Mouse (Mus musculus) heart, embryonic 15.5 days (tissue): ENCODE measurements around the gene Smad1. TPM values are rescaled to one million over a fixed set of nuclear protein-coding genes. Genes with fewer than 3 reads are reported as not detected.

ENCODE experiments used
- ATAC-seq: fragments of 200-750 bp; cut with Nextera tagmentation; replicated peaks from 2 replicates; pipeline ENCODE4 v1.8.0; 2017; ENCODE audit warnings: low read depth, moderate TSS enrichment; ENCODE audit not compliant: insufficient number of reproducible peaks, insufficient read depth, low FRiP score
- H3K27ac ChIP-seq: fragments of 300-500 bp; sonication (generic); 2 replicates; pipeline ENCODE4 v1.5.1; 2015; ENCODE audit warnings: mild to moderate bottlenecking, inconsistent platforms
- H3K27me3 ChIP-seq: fragments of 300-500 bp; sonication (generic); 2 replicates; pipeline ENCODE4 v1.6.1; 2015; ENCODE audit warnings: inconsistent platforms
- H3K36me3 ChIP-seq: fragments of 300-500 bp; sonication (generic); 2 replicates; pipeline ENCODE4 v1.6.1; 2015; ENCODE audit warnings: mild to moderate bottlenecking, inconsistent platforms
- H3K4me1 ChIP-seq: fragments of 300-500 bp; sonication (generic); replicated peaks from 2 replicates; pipeline ENCODE4 v1.6.1; 2015; ENCODE audit warnings: inconsistent platforms
- H3K4me2 ChIP-seq: fragments of 300-500 bp; sonication (generic); 2 replicates; pipeline ENCODE4 v1.6.1; 2015; ENCODE audit warnings: inconsistent platforms, mild to moderate bottlenecking, moderate library complexity
- H3K4me3 ChIP-seq: fragments of 300-500 bp; sonication (generic); 2 replicates; pipeline ENCODE4 v1.5.1; 2015; ENCODE audit warnings: mild to moderate bottlenecking, inconsistent platforms
- H3K9ac ChIP-seq: fragments of 300-500 bp; sonication (generic); 2 replicates; pipeline ENCODE4 v1.6.1; 2015; ENCODE audit warnings: mild to moderate bottlenecking, inconsistent platforms
- H3K9me3 ChIP-seq: fragments of 300-500 bp; sonication (generic); replicated peaks from 2 replicates; pipeline ENCODE4 v1.6.1; 2016; ENCODE audit warnings: inconsistent platforms
- WGBS: fragments of 180-500 bp; shearing (Covaris S2); methylation state at CpG from one replicate; pipeline ENCODE4 v1.1.7; 2015; ENCODE audit warnings: mixed read lengths; 5-methylcytosine and 5-hydroxymethylcytosine counted together
- polyA plus RNA-seq: library from polyadenylated mRNA; unstranded; fragments of >200 nt; fragmentation: Nextera tagmentation; extraction: Ambion mirVana; gene quantifications from 2 replicates; pipeline ENCODE4 v1.2.1, GENCODE M21; 2015

Smad1 gene
- polyA plus RNA-seq, 1 experiment from 2014 or later, result 17.9 TPM

DNA sequence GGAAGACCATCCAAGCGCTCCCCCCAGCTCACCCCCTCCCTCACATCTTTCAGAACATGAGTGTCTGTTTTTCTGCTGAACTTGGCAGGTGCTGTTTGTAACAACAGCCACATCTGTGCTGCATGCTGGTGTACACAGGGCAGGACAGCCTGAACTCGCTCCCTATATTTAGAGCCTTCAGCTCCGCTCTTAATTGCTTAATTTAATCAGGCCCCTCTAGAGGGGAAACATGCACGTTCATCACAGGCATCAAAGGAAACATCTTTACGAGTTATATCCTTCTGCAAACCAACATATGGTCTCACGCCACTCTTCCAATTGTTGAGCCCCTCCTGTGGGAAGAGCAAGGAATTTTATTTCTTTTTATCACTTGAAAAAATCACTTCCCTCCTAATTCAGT is 17.5 kb downstream of the Smad1 start:
- Histone ChIP-seq H3K36me3 (no peaks in the 10 kb centered on the region; the same call in 1 of the 2 replicates), H3K9ac (no peak overlapping the region), H3K9me3 (no peaks in the 10 kb centered on the region), H3K4me3 (no peak overlapping the region), H3K27ac (peak overlapping the region; percentile 26; the same call in 1 of the 2 replicates), H3K4me2 (no peak overlapping the region), H3K4me1 (peaks cover 50% of the 10 kb centered on the region), H3K27me3 (no peaks in the 10 kb centered on the region)
- 52% methylated on average over 6 of the region's 6 CpGs for WGBS
- 0 out of 2 replicates have a peak, but pooled peaks have one; percentile 24 for ATAC-seq

DNA sequence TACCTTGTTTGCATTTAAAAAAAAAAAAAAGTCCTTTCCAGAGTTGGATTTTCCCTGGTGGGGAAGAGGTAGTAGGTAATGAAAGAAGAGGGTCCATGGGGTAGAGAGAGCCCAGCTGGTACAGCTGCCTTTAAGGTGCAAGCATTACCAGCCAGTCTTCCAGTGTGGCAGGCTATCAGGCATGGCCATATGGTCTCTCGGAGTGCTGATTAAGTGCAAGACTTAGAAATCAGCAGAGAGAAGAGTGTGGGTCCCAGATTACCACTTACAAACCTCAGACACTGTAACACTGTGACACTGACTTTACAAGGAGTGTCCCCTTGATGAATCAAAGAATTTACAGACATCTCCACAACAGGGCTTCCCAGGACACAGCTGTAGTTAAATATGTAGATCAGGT is 18.9 kb downstream of the Smad1 start:
- Histone ChIP-seq H3K27me3 (no peaks in the 10 kb centered on the region), H3K36me3 (no peaks in the 10 kb centered on the region), H3K4me1 (peaks cover 53% of the 10 kb centered on the region), H3K4me3 (no peak overlapping the region), H3K9ac (no peak overlapping the region), H3K27ac (no peak overlapping the region), H3K4me2 (no peak overlapping the region), H3K9me3 (no peaks in the 10 kb centered on the region)
- 43% methylated on average over 1 of the region's 1 CpGs for WGBS
- ATAC-seq, result no peak

DNA sequence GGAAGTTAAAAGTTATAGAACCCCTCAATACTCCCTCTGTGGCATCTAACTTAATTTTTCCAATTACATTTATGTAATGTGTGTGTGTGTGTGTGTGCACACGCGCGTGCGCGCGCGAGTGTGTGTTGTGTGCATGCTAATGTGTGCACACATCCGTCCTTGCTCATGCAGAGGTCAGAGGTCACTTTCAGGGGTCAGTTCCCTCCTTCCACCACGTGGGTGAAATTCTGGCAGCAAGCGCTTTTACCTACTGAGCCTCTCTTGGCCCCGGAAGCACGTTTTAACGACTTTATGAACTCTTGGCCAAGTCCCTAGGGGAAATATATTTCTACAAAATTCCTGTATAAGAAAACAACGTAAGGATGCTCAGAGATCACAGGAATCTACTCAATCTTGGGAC is 19.3 kb downstream of the Smad1 start:
- Histone ChIP-seq H3K4me3 (no peak overlapping the region), H3K27me3 (no peaks in the 10 kb centered on the region), H3K36me3 (no peaks in the 10 kb centered on the region), H3K9me3 (no peaks in the 10 kb centered on the region), H3K27ac (no peak overlapping the region), H3K9ac (no peak overlapping the region), H3K4me1 (peaks cover 53% of the 10 kb centered on the region), H3K4me2 (no peak overlapping the region)
- no peak for ATAC-seq
- 78% methylated on average over 14 of the region's 14 CpGs for WGBS

DNA sequence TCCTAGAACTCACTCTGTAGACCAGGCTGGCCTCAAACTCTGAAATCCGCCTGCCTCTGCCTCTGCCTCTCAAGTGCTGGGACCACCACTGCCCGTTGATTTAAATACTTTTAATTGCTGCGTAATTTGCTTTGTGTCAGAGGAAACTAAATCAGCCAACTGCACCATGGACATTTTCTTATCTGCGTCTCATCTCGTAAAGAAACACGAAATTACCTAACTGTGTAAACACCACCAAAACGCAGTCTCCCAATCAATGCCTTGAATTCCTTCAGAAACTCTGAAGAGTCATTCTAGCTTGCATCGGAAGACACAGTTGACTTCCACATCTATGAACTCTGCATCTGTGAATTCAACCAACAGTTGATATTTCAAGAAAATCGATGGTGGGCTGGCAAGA is 22.7 kb downstream of the Smad1 start:
- Histone ChIP-seq H3K36me3 (peaks cover 3% of the 10 kb centered on the region; the same call in 1 of the 2 replicates), H3K9me3 (no peaks in the 10 kb centered on the region), H3K27ac (no peak overlapping the region), H3K4me2 (no peak overlapping the region), H3K27me3 (no peaks in the 10 kb centered on the region), H3K4me3 (no peak overlapping the region), H3K9ac (no peak overlapping the region), H3K4me1 (peaks cover 50% of the 10 kb centered on the region)
- ATAC-seq, result no peak
- WGBS, result 87% methylated on average over 9 of the region's 9 CpGs

DNA sequence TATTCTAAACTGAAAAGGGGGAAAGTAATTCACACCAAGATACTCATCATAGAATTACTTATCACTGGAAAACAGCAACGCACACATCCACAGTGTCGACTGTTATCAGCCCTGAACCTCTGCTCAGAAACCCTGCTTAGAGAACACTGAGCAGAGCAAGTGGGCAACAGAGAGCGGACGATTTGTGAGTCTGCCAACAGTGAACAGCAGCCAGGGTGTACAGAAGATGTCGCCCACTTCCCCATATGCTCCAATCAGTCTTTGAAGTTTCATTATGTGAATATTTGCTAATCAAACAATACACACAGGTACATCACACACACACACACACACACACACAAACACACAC is 23.6 kb downstream of the Smad1 start:
- WGBS, result 24% methylated on average over 5 of the region's 5 CpGs
- no peak for ATAC-seq
- Histone ChIP-seq H3K9me3 (no peaks in the 10 kb centered on the region), H3K4me2 (0 out of 2 replicates have a peak overlapping the region, but pooled peaks have one; percentile 13), H3K27me3 (no peaks in the 10 kb centered on the region), H3K4me3 (no peak overlapping the region), H3K27ac (peak overlapping the region; percentile 50), H3K36me3 (peaks cover 12% of the 10 kb centered on the region), H3K4me1 (peaks cover 45% of the 10 kb centered on the region), H3K9ac (no peak overlapping the region)

DNA sequence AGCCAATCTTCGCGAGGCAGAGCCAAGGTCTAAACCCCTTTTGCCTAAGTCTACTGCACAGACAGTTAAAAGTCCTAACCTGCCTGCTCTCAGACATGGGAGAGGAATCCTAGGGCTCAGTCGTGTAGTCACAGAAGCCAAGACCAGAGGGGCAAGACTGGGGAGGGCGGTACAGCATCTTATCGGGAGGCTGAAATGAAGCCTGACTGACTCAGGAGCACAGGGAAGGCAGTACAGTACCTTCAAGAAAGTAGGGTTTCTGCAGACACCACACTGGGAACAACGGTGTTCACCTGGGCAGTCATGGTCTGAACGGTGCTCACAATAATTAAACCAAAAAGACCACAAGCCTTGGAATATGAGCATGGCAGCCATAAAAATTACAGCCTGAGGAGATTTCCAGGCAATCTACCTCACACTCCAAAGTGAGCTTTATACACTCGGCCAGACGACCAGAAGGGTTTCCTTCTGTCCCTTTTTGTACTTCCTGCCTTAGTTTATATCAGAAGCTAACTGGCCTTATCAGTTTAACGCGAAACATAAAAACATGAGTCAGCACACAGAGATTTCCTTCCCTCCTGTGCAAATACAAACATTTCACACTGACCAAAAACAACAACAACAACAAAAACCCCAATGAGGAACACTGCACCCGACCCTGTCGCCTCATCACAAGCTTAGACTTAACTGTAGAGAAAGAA is 24.1 kb downstream of the Smad1 start:
- Histone ChIP-seq H3K9me3 (no peaks in the 10 kb centered on the region), H3K4me3 (no peak overlapping the region), H3K4me2 (peak overlapping the region; percentile 37), H3K36me3 (peaks cover 15% of the 10 kb centered on the region), H3K27ac (peak overlapping the region; percentile 67), H3K9ac (no peak overlapping the region), H3K4me1 (peaks cover 47% of the 10 kb centered on the region), H3K27me3 (no peaks in the 10 kb centered on the region)
- 46% methylated on average over 13 of the region's 13 CpGs for WGBS
- ATAC-seq, result no peak

DNA sequence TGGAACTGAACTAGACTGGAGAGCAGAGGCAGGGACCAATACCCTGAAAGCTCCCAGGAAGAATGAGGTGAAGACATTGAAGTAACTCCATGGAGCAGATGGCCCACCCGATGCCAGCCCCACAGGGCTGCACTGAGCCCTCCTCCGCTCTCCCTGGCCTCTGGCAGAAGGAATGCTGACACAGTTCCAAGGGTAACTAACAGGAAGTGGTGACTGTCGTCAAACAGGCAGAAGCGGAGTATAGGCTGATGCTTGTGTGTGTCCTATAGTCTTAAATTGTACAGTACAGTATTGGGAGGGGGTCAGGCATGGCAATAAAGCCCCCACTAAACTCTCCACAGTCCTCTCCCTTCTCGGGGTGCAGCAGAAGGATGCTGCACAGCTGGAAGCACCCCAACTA is 24.9 kb downstream of the Smad1 start:
- no peak; the same call in 1 of the 2 replicates for ATAC-seq
- Histone ChIP-seq H3K27ac (peak overlapping the region; percentile 67), H3K9me3 (no peaks in the 10 kb centered on the region), H3K9ac (no peak overlapping the region), H3K36me3 (peaks cover 17% of the 10 kb centered on the region), H3K27me3 (no peaks in the 10 kb centered on the region), H3K4me2 (peak overlapping the region; percentile 37; the same call in 1 of the 2 replicates), H3K4me1 (peaks cover 45% of the 10 kb centered on the region), H3K4me3 (no peak overlapping the region)
- WGBS, result 25% methylated on average over 5 of the region's 5 CpGs

DNA sequence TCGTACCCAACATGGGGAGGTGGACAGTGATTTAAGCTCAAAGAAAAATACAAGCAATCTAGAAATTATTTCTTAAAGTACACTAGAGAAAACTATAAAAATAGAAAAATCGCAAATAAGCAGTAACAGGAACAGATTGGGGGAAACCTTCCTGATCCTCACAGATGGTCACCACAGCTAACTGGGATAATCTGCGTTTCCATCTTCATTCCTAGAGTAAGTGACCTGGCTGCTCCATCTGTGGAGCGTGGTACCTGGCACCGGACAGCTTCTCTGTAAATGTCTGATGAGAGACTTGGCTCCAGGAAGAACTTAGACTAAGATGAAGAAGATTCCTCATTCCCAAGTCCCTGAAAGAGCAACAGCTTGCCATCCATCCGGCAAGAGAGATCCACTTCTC is 25.8 kb downstream of the Smad1 start:
- Histone ChIP-seq H3K36me3 (peaks cover 21% of the 10 kb centered on the region), H3K9ac (no peak overlapping the region), H3K4me3 (no peak overlapping the region), H3K27me3 (no peaks in the 10 kb centered on the region), H3K9me3 (no peaks in the 10 kb centered on the region), H3K4me1 (peaks cover 49% of the 10 kb centered on the region), H3K4me2 (no peak overlapping the region), H3K27ac (0 out of 2 replicates have a peak overlapping the region, but pooled peaks have one; percentile 18)
- no peak for ATAC-seq
- 86% methylated on average over 6 of the region's 6 CpGs for WGBS

DNA sequence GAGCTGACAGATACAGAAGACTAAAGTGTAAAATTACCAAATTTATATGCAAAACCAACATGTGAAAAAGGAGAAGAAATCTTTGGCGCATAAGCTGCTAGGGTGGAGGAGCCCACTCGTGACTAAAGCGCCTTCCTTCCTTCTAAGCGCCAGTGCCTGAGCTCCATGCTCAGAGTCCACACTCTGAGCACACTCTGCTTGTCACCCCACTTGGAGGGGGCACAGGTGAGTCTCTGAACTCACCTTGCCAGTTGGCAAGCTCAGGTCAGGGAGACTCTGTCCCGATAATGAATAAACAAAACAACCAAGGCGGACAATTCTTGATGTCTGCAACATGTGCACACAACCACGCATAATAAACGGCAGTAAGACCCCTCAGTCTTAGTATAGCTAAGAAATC is 26.4 kb downstream of the Smad1 start:
- Histone ChIP-seq H3K27me3 (no peaks in the 10 kb centered on the region), H3K4me2 (no peak overlapping the region), H3K9me3 (no peaks in the 10 kb centered on the region), H3K36me3 (peaks cover 24% of the 10 kb centered on the region), H3K9ac (no peak overlapping the region), H3K27ac (no peak overlapping the region), H3K4me3 (no peak overlapping the region), H3K4me1 (peaks cover 49% of the 10 kb centered on the region)
- no peak for ATAC-seq
- 81% methylated on average over 8 of the region's 8 CpGs for WGBS

DNA sequence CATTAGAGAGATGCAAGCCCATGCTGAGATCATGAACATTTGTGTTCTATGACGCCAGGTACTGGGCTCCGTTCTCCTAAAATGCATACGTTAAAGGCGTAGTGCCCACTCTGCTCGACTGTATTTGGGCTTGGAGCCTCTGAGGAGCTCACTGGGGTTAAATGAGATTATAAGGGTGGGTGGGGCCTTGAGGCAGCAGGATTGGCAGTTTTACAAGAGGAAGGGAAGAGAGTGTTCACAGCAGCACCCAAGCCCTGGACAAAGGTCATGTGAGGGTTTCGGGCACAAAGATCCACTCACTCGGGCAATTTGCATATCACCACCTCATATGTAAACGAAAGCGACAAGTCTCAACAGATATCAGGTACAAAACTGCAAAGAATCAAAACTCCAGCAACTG is 26.8 kb downstream of the Smad1 start:
- WGBS, result 65% methylated on average over 9 of the region's 9 CpGs
- H3K36me3 ChIP-seq, result peaks cover 24% of the 10 kb centered on the region
- no peak overlapping the region for H3K4me2 ChIP-seq
- no peaks in the 10 kb centered on the region for H3K9me3 ChIP-seq
- H3K27me3 ChIP-seq, result no peaks in the 10 kb centered on the region
- no peak for ATAC-seq
- no peak overlapping the region for H3K9ac ChIP-seq
- H3K4me3 ChIP-seq, result no peak overlapping the region
- H3K4me1 ChIP-seq, result peaks cover 49% of the 10 kb centered on the region
- H3K27ac ChIP-seq, result no peak overlapping the region

DNA sequence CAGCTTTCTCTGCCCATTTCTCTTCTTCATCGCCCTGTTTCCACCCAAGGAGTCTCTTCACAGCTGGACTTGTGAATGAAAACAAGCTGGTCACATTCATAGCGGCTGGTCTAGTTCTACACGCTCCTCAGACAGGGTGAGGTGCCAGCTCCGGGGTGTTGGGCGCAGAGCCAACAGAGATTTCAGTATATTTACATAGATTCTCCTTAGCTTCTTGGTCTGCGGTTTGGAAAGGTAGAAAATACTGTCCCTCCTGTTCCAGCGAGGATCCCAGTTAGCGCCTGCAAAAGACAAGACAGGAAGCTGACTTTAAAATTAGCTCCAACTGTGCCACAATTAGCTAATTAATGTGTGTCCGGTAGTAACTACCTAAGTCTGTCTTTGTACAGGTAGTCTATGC is 27.2 kb downstream of the Smad1 start:
- ATAC-seq, result no peak
- no peak overlapping the region for H3K4me2 ChIP-seq
- H3K27ac ChIP-seq, result no peak overlapping the region
- 61% methylated on average over 9 of the region's 9 CpGs for WGBS
- H3K36me3 ChIP-seq, result peaks cover 24% of the 10 kb centered on the region
- peaks cover 49% of the 10 kb centered on the region for H3K4me1 ChIP-seq
- no peak overlapping the region for H3K9ac ChIP-seq
- H3K27me3 ChIP-seq, result no peaks in the 10 kb centered on the region
- no peaks in the 10 kb centered on the region for H3K9me3 ChIP-seq
- H3K4me3 ChIP-seq, result no peak overlapping the region

DNA sequence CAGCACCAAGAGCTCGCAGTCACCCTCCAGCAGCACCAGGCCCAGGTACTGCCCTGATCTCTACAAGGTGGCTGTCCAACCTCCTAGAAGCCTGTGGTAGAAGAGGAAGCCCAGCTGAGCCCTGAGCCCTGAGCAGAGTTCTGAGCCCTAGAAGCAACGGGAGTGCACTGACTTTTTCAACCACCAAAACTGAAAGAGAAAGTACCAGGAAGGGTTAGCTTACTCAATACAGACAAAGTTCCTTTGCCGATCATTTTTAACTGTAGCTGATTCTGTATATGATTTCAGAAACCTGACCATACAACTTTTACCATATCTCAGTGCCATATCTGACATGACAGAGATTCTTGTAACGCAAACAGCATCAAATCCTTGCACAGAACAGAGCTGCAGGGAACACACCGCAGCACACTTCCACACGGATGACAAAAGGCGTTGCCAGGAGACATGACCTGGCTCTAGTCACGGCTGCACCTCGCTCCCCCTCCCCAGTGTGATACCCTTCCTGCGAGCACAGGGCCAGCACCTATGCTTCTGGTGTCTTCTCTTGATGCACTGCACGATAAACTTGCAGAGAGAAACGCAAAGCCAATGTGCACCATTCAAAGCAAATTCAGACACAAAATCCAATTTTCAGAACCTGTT is 28.6 kb downstream of the Smad1 start:
- H3K4me2 ChIP-seq, result no peak overlapping the region
- ATAC-seq, result no peak
- no peak overlapping the region for H3K27ac ChIP-seq
- no peaks in the 10 kb centered on the region for H3K9me3 ChIP-seq
- 90% methylated on average over 12 of the region's 12 CpGs for WGBS
- peaks cover 46% of the 10 kb centered on the region for H3K4me1 ChIP-seq
- H3K9ac ChIP-seq, result no peak overlapping the region
- peaks cover 24% of the 10 kb centered on the region for H3K36me3 ChIP-seq
- H3K27me3 ChIP-seq, result no peaks in the 10 kb centered on the region
- H3K4me3 ChIP-seq, result no peak overlapping the region
